Mouse (Mus musculus): ENCODE data around the gene Strc.
A peak's percentile ranks its signal among the peaks of the same experiment; 100 is the strongest.

Gene Strc

GRCm38 (mm10) chr2:121354820-121355592 lies 32.0 kb downstream of the Strc start, which contains the start of gene Ppip5k1:
Ppip5k1 (minus strand) TSS chr2:121355396.
- peak; percentile 97 to 98 for DNase-seq

- no peak for DNase-seq
Measured at GRCm38 (mm10) chr2:121354378-121354777, 32.6 kb downstream of the Strc start.

GRCm38 (mm10) chr2:121353156-121353555 lies 33.8 kb downstream of the Strc start:
- no peak for DNase-seq

GRCm38 (mm10) chr2:121339057-121339456 lies 47.9 kb downstream of the Strc start:
- no peak for DNase-seq

- no peak for DNase-seq
Measured at GRCm38 (mm10) chr2:121329492-121329891, 57.5 kb downstream of the Strc start.

- DNase-seq = no peak
Measured at GRCm38 (mm10) chr2:121323693-121324470, 63.1 kb downstream of the Strc start.

GRCm38 (mm10) chr2:121323041-121323440 lies 63.9 kb downstream of the Strc start:
- DNase-seq = no peak

- no peak for DNase-seq
Measured at GRCm38 (mm10) chr2:121316278-121316677, 70.7 kb downstream of the Strc start.
